Mouse (Mus musculus) right cerebral cortex, postnatal 4 days (tissue): Measurements from ENCODE around the gene Wwc1.

ENCODE experiments used
- DNase-seq: peaks from one replicate; pipeline ENCODE4 v3.0.0-alpha.2; 2022

Wwc1 gene

GRCm38 (mm10) chr11:35972270-35972931 lies 7.9 kb downstream of the Wwc1 start:
- no peak for DNase-seq

- no peak for DNase-seq
Measured at GRCm38 (mm10) chr11:35970806-35971705, 9.3 kb downstream of the Wwc1 start.

DNA sequence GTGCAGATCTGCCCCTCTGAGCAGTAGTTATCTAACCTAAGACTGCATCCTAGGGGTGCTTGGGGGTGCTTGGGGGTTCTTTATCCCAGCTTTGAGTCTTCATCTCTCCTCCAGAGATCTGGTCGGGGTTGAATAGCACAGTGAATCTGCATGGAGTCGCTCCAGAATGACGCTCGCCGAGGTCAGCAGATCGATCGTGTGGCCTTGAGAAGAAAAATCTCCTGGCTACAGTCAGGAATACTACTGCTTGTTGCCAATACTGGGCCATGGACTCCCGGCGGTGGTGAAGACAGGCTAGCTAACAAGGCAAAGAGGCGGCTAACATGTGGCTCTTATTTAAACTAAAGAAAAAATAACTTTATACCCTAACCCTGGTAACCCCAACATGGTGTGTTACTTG lies 12.0 kb downstream of the Wwc1 start:
- no peak for DNase-seq

DNA sequence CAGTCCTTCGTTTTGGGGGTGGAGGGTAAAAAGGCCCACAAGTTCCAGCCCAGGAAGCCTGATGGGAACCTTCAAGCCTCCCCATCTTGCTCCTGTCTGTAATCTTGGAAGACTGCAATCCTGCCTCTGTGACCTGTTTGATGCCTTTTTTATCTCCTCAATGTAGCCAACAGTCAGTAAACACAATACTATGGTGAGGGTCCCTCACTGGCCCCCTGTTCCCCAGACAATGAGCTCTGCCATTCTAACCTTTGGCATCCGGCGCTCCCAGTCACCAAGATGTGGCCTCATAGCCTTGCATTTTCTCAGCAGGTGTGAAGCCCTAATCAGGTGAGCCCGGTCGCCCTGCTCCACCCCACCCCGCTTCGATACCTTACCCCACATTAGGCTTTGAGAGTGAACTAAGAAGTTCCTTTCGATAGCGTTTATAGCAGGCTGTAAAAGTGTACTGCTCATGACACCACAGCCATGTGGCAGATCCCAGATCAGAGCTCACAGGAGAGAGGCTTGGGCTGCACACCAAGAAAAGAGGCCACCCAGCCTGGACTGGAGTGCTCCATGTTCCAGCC lies 16.3 kb downstream of the Wwc1 start:
- no peak for DNase-seq

GRCm38 (mm10) chr11:35963554-35963953 lies 16.8 kb downstream of the Wwc1 start:
- DNase-seq = no peak

GRCm38 (mm10) chr11:35962431-35962830 lies 17.9 kb downstream of the Wwc1 start:
- no peak for DNase-seq

DNA sequence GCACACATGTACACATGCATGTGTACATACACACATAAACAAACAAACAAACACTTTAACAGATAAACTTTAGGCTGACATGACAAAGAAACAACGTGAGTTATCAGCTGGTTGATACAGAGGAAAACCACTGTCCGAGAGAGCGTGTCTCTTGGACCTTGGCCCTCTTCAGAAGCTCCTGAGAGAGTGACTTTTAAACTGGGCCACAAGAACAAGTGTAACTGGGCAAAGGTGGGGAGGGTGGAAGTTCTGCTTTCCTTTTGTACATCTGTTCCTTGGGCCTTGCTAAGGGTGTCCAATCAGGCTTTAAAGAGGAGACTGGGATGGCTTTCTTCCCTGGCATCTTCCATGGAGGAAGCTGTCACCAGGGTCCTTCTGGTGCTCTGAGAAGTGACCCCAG lies 21.1 kb downstream of the Wwc1 start:
- DNase-seq = no peak

- no peak for DNase-seq
Measured at GRCm38 (mm10) chr11:35955572-35955971, 24.8 kb downstream of the Wwc1 start.

GRCm38 (mm10) chr11:35953179-35953578 lies 27.1 kb downstream of the Wwc1 start:
- no peak for DNase-seq

DNA sequence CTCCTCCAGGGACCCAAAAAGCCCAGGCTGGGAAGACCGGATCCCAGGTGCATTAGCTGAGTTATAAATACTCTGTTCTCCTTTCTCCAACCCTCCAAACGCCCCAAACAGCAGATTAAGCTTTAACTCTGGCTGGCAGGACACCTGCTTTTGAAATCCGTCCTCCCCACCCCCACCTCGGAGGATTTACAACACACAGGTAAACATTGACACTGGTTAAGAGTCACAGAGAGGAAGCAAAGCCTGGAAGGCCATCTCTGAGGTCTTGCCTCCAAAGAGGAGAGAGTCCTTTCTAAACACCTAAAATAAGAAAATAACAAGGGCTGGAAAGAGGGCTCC lies 28.6 kb downstream of the Wwc1 start:
- DNase-seq = no peak

DNA sequence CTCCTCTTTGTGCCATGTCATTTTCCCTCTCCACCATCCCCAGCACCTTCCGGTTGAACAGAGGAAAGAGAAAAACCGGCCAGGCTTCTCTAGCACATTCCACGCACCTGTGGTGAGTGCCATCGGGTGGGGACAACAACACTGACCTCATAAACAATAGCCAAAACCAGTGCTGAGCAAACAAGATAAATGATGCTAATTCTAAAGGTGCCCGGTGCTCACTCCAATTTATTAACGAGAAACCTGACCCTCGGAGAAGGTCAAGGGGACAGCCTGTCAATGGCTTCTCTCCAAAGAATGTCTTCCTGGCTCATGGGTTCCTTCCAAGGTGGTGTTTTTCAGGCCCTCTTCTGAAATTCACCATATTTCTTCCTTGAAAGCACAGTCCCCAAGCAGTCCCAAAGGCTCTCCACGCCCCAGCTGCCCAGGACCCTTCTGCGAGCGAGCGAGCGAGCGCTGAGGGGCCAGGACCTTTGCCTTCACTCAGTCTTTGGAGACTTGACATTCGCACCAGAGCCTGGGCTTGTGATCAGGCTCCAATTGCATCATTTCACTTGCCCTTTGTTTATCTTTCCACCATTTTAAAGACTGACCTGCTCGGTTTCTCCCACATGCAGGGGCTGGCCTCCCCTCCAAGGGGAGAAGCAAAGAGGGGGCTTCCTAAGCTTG lies 29.1 kb downstream of the Wwc1 start:
- DNase-seq = no peak

- DNase-seq = no peak
Measured at GRCm38 (mm10) chr11:35950466-35950865, 29.9 kb downstream of the Wwc1 start.

- DNase-seq = no peak
Measured at GRCm38 (mm10) chr11:35950011-35950410, 30.3 kb downstream of the Wwc1 start.

GRCm38 (mm10) chr11:35948457-35948881 lies 31.9 kb downstream of the Wwc1 start:
- DNase-seq = no peak

DNA sequence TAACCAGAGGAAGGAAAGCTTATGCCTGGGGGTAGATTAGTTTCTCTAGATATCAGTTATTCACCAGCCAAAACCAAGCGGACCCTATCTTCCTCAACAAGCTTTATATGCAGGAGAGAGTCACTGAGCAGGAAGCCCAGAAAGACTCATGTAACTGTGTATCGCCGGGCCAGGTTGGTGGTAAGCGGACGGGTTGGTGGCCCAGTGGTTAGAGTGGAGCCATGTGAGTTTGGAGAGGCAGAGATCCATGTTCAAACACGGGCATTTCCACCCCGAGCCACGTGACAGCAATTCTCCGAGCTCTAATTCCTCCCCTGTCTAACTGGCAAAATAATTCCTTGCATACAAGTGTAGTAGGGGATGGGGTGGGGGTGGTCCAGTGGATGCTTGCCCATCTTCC lies 32.4 kb downstream of the Wwc1 start:
- no peak for DNase-seq

- no peak for DNase-seq
Measured at GRCm38 (mm10) chr11:35945187-35945586, 35.1 kb downstream of the Wwc1 start.

- DNase-seq = no peak
Measured at GRCm38 (mm10) chr11:35941641-35942040, 38.7 kb downstream of the Wwc1 start.

DNA sequence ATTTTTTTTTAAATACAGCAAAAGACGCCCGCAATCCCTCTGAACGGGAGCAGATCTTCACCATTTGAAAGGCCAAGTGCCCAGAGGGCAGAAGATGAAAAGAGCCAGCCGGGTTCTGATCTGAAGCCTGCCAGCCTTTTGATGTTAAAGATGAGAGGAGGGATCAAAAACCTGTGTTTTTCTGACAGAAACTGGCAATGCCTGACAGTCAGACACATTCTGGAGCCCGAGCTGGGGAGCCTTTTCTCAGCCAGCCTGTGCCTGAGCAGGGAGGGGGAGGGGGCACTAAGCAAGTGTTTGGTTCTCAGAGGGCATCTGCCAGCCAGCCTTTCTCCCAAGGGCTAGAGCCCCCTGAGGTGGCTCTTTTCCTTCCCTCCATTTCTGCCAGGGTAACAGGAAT lies 39.3 kb downstream of the Wwc1 start:
- no peak for DNase-seq

DNA sequence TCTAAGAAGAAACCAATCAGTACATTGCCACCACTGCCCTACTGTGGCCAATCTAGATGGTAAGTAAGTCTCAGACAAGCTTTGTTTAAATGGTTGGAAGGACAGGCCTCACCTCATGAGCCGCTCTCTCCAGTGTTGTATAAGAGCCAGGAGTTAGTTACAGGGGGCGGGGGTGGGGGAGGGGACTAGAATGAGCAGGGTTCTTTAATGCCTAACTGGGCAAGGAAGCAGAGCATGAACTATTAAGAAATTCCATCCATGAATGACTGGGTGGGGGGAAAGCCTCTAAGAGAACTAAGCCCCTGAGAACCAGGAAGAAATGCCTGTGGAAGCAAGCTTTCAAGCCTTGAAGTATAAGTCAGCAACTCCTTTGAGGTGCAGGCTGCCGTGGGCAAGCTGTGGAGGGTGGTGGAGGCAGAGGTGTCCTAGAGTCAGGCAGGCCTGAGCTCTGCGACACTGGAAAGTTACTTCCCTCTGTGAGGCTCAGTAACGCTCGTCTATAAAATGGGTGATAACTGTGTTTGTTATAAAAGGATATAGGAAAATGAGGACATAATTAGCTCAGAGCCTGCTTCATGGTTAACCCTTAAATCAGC lies 41.4 kb downstream of the Wwc1 start:
- DNase-seq = no peak

- DNase-seq = no peak
Measured at GRCm38 (mm10) chr11:35935645-35936044, 44.7 kb downstream of the Wwc1 start.

GRCm38 (mm10) chr11:35935133-35935532 lies 45.2 kb downstream of the Wwc1 start:
- DNase-seq = no peak

GRCm38 (mm10) chr11:35933402-35934085 lies 46.8 kb downstream of the Wwc1 start:
- DNase-seq = peak; percentile 37
